Mouse (Mus musculus): Measurements from ENCODE around the gene Stam.

DNA sequence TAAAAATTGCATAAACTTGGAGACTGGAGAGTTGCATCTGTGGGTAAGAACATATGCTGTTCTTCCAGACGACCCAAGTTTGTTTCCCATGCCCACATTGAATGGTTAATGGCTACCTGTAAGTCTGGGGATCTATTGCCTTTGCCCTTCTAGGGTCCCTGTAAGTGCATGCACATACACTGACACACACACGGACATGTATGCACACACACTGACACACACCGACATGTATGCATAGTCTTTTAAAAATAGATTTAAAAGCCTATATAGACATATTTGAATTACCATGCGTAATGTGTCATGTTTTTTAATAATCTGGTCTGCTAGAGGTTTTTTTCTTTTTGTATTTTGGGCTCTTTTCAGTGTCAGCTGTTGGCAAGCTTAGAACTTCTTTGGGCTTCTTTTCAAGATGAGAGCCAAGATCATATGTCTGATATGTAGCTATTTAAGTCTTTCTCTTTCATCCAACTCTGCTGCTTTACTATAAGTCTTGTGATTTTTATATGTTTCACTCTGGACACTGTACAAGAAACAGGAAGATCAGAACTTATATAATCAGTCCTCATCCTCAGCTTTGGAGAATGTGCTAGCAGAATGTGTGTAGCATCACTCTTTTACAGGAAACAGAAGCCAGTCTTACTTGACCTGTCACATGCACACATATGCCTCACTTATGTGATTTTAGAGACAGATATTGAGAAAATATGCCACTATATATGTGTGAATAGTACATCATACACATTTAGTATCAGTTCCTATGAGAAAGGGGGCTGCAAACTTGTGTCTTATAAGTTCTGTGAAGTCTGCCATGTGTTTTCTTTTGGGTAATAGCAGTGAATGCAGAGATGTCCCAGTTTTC lies 58.8 kb downstream of the Stam start:
- TF ChIP-seq CTCF (IDR thresholded peaks at IDR 0.05; ENCODE audit: borderline replicate concordance, insufficient read depth, low read depth, low read length) (no peak), POLR2A (IDR thresholded peaks at IDR 0.05; ENCODE audit: borderline replicate concordance, insufficient read depth, low read length) (no peak)

Measured in cerebellum, adult 2 months (tissue).